Mouse (Mus musculus): ENCODE results near the gene Hoxb8. TPM values are rescaled to one million over a fixed set of nuclear protein-coding genes. Genes with fewer than 3 reads are reported as not detected.
A peak's percentile ranks its signal among the peaks of the same experiment; 100 is the strongest.

Gene Hoxb8
- polyA plus RNA-seq, 1 experiment from 2014 or later: 0.37 TPM

GRCm38 (mm10) chr11:96316696-96317607, 35.2 kb downstream of the Hoxb8 start:
- H3K27me3 ChIP-seq: peaks cover 99% of the 10 kb centered on the region
- no peak overlapping the region for H3K9ac ChIP-seq
- no peak overlapping the region for H3K4me2 ChIP-seq
- 12% methylated on average over 18 of the region's 18 CpGs for WGBS
- no peaks in the 10 kb centered on the region for H3K36me3 ChIP-seq
- no peak overlapping the region for H3K4me3 ChIP-seq
- H3K4me1 ChIP-seq: peaks cover 26% of the 10 kb centered on the region
- ATAC-seq (ENCODE audit: insufficient number of reproducible peaks, low FRiP score, low TSS enrichment, low read depth): no peak
- H3K27ac ChIP-seq: no peak overlapping the region
- no peaks in the 10 kb centered on the region for H3K9me3 ChIP-seq

- Histone ChIP-seq H3K4me3 (peak within 1 kb of the TSS; percentile 39), H3K9me3 (no peaks in the 10 kb centered on the region), H3K27ac (peak within 1 kb of the TSS; percentile 50), H3K4me1 (peaks cover 24% of the 10 kb centered on the region), H3K27me3 (peaks cover 99% of the 10 kb centered on the region), H3K4me2 (peak within 1 kb of the TSS; percentile 47), H3K9ac (no peak within 1 kb of the TSS; the same call in 1 of the 2 replicates), H3K36me3 (no peaks in the 10 kb centered on the region)
- WGBS: 6% methylated on average over 28 of the region's 28 CpGs
- no peak for ATAC-seq (ENCODE audit: insufficient number of reproducible peaks, low FRiP score, low TSS enrichment, low read depth)
These were observed 36.1 kb downstream of the Hoxb8 start, which contains the start of gene Hoxb4 for GRCm38 (mm10) chr11:96317608-96318367. Gene Hoxb4, plus strand, starts transcription at chr11:96318267.

- H3K4me2 ChIP-seq: peak overlapping the region; percentile 47
- ATAC-seq (ENCODE audit: insufficient number of reproducible peaks, low FRiP score, low TSS enrichment, low read depth): no peak; the same call in 1 of the 2 replicates
- 1% methylated on average over 44 of the region's 45 CpGs for WGBS
- H3K36me3 ChIP-seq: no peaks in the 10 kb centered on the region
- peaks cover 24% of the 10 kb centered on the region for H3K4me1 ChIP-seq
- H3K4me3 ChIP-seq: peak overlapping the region; percentile 39
- peak overlapping the region; percentile 50 for H3K27ac ChIP-seq
- peaks cover 98% of the 10 kb centered on the region for H3K27me3 ChIP-seq
- no peaks in the 10 kb centered on the region for H3K9me3 ChIP-seq
- H3K9ac ChIP-seq: no peak overlapping the region; the same call in 1 of the 2 replicates
These were observed 36.8 kb downstream of the Hoxb8 start for GRCm38 (mm10) chr11:96318368-96319070.

- Histone ChIP-seq H3K27ac (peak overlapping the region; percentile 50), H3K27me3 (peaks cover 98% of the 10 kb centered on the region), H3K9ac (no peak overlapping the region; the same call in 1 of the 2 replicates), H3K4me1 (peaks cover 24% of the 10 kb centered on the region), H3K36me3 (no peaks in the 10 kb centered on the region), H3K4me2 (peak overlapping the region; percentile 47), H3K4me3 (peak overlapping the region; percentile 39), H3K9me3 (no peaks in the 10 kb centered on the region)
- ATAC-seq (ENCODE audit: insufficient number of reproducible peaks, low FRiP score, low TSS enrichment, low read depth): no peak
- under 1% methylated on average over 31 of the region's 34 CpGs for WGBS
These were observed 37.6 kb downstream of the Hoxb8 start for GRCm38 (mm10) chr11:96319071-96319902.

- H3K4me2 ChIP-seq: peak overlapping the region; percentile 47
- peaks cover 20% of the 10 kb centered on the region for H3K4me1 ChIP-seq
- no peaks in the 10 kb centered on the region for H3K36me3 ChIP-seq
- peaks cover 97% of the 10 kb centered on the region for H3K27me3 ChIP-seq
- no peak for ATAC-seq (ENCODE audit: insufficient number of reproducible peaks, low FRiP score, low TSS enrichment, low read depth)
- no peak overlapping the region for H3K9ac ChIP-seq
- H3K9me3 ChIP-seq: no peaks in the 10 kb centered on the region
- under 1% methylated on average over 29 of the region's 29 CpGs for WGBS
- no peak overlapping the region; the same call in 1 of the 2 replicates for H3K27ac ChIP-seq
- peak overlapping the region; percentile 39 for H3K4me3 ChIP-seq
These were observed 38.2 kb downstream of the Hoxb8 start for GRCm38 (mm10) chr11:96319910-96320309.

- Histone ChIP-seq H3K9ac (no peak overlapping the region), H3K4me3 (no peak overlapping the region), H3K36me3 (no peaks in the 10 kb centered on the region), H3K4me1 (peaks cover 19% of the 10 kb centered on the region), H3K27me3 (peaks cover 97% of the 10 kb centered on the region), H3K9me3 (no peaks in the 10 kb centered on the region), H3K27ac (no peak overlapping the region), H3K4me2 (no peak overlapping the region)
- WGBS: 22% methylated on average over 17 of the region's 17 CpGs
- ATAC-seq (ENCODE audit: insufficient number of reproducible peaks, low FRiP score, low TSS enrichment, low read depth): no peak
These were observed 39.0 kb downstream of the Hoxb8 start for GRCm38 (mm10) chr11:96320688-96321087.

- ATAC-seq (ENCODE audit: insufficient number of reproducible peaks, low FRiP score, low TSS enrichment, low read depth): no peak
- Histone ChIP-seq H3K9ac (no peak overlapping the region), H3K27ac (no peak overlapping the region), H3K9me3 (no peaks in the 10 kb centered on the region), H3K4me3 (no peak overlapping the region), H3K27me3 (peaks cover 98% of the 10 kb centered on the region), H3K4me1 (peaks cover 23% of the 10 kb centered on the region), H3K4me2 (no peak overlapping the region), H3K36me3 (no peaks in the 10 kb centered on the region)
- 15% methylated on average over 5 of the region's 5 CpGs for WGBS
These were observed 40.1 kb downstream of the Hoxb8 start for GRCm38 (mm10) chr11:96321846-96322245.

GRCm38 (mm10) chr11:96322738-96323137, 41.0 kb downstream of the Hoxb8 start:
- ATAC-seq (ENCODE audit: insufficient number of reproducible peaks, low FRiP score, low TSS enrichment, low read depth): no peak
- WGBS: 25% methylated on average over 6 of the region's 6 CpGs
- peaks cover 23% of the 10 kb centered on the region for H3K4me1 ChIP-seq
- H3K27ac ChIP-seq: no peak overlapping the region
- no peak overlapping the region for H3K4me2 ChIP-seq
- no peaks in the 10 kb centered on the region for H3K36me3 ChIP-seq
- peaks cover 98% of the 10 kb centered on the region for H3K27me3 ChIP-seq
- H3K9ac ChIP-seq: no peak overlapping the region
- no peaks in the 10 kb centered on the region for H3K9me3 ChIP-seq
- H3K4me3 ChIP-seq: no peak overlapping the region

- Histone ChIP-seq H3K9ac (no peak within 1 kb of the TSS), H3K4me1 (peaks cover 20% of the 10 kb centered on the region), H3K9me3 (no peaks in the 10 kb centered on the region), H3K4me2 (no peak within 1 kb of the TSS), H3K36me3 (no peaks in the 10 kb centered on the region), H3K4me3 (no peak within 1 kb of the TSS), H3K27ac (no peak within 1 kb of the TSS), H3K27me3 (peaks cover 98% of the 10 kb centered on the region)
- 25% methylated on average over 10 of the region's 10 CpGs for WGBS
- no peak for ATAC-seq (ENCODE audit: insufficient number of reproducible peaks, low FRiP score, low TSS enrichment, low read depth)
These were observed 41.4 kb downstream of the Hoxb8 start, which contains the start of gene Hoxb3 for GRCm38 (mm10) chr11:96323154-96323553. Gene Hoxb3, plus strand, starts transcription at chr11:96323326.

GRCm38 (mm10) chr11:96324125-96324524, 42.4 kb downstream of the Hoxb8 start:
- Histone ChIP-seq H3K36me3 (no peaks in the 10 kb centered on the region), H3K9ac (no peak overlapping the region), H3K9me3 (no peaks in the 10 kb centered on the region), H3K4me1 (peaks cover 10% of the 10 kb centered on the region), H3K27me3 (peaks cover 98% of the 10 kb centered on the region), H3K4me2 (no peak overlapping the region), H3K4me3 (no peak overlapping the region), H3K27ac (no peak overlapping the region)
- no peak for ATAC-seq (ENCODE audit: insufficient number of reproducible peaks, low FRiP score, low TSS enrichment, low read depth)
- 15% methylated on average over 5 of the region's 5 CpGs for WGBS

- Histone ChIP-seq H3K4me2 (no peak overlapping the region), H3K9ac (no peak overlapping the region), H3K36me3 (no peaks in the 10 kb centered on the region), H3K27ac (no peak overlapping the region), H3K27me3 (peaks cover 98% of the 10 kb centered on the region), H3K4me1 (peaks cover 6% of the 10 kb centered on the region), H3K9me3 (no peaks in the 10 kb centered on the region), H3K4me3 (no peak overlapping the region)
- no peak for ATAC-seq (ENCODE audit: insufficient number of reproducible peaks, low FRiP score, low TSS enrichment, low read depth)
- 22% methylated on average over 8 of the region's 8 CpGs for WGBS
These were observed 43.3 kb downstream of the Hoxb8 start for GRCm38 (mm10) chr11:96324965-96325364.

Data from limb, embryonic 15.5 days (tissue).